Mouse (Mus musculus) liver, embryonic 12.5 days (tissue): ENCODE results near the gene Hsd17b7. TPM values are rescaled to one million over a fixed set of nuclear protein-coding genes. Genes with fewer than 3 reads are reported as not detected.

Experiments
- ATAC-seq: fragments of 200-750 bp; cut with Nextera tagmentation; 2 replicates; pipeline ENCODE4 v1.8.0; 2017; ENCODE audit warnings: moderate number of reproducible peaks, mild to moderate bottlenecking, moderate library complexity
- H3K27ac ChIP-seq: fragments of 300-500 bp; sonication (generic); 2 replicates; pipeline ENCODE4 v1.5.1; 2016; ENCODE audit warnings: mild to moderate bottlenecking
- H3K27me3 ChIP-seq: fragments of 300-500 bp; sonication (generic); replicated peaks from 2 replicates; pipeline ENCODE4 v1.6.1; 2016; ENCODE audit warnings: mild to moderate bottlenecking, moderate library complexity
- H3K36me3 ChIP-seq: fragments of 300-500 bp; sonication (generic); 2 replicates; pipeline ENCODE4 v1.6.1; 2016; ENCODE audit warnings: mild to moderate bottlenecking, moderate library complexity
- H3K4me1 ChIP-seq: fragments of 300-500 bp; sonication (generic); 2 replicates; pipeline ENCODE4 v1.6.1; 2016
- H3K4me2 ChIP-seq: fragments of 300-500 bp; sonication (generic); 2 replicates; pipeline ENCODE4 v1.6.1; 2016; ENCODE audit warnings: mild to moderate bottlenecking, moderate library complexity
- H3K4me3 ChIP-seq: fragments of 300-500 bp; sonication (generic); 2 replicates; pipeline ENCODE4 v1.5.1; 2016; ENCODE audit warnings: mild to moderate bottlenecking, moderate library complexity
- H3K9ac ChIP-seq: fragments of 300-500 bp; sonication (generic); 2 replicates; pipeline ENCODE4 v1.6.1; 2016; ENCODE audit warnings: mild to moderate bottlenecking, moderate library complexity
- H3K9me3 ChIP-seq: fragments of 300-500 bp; sonication (generic); replicated peaks from 2 replicates; pipeline ENCODE4 v1.6.1; 2016; ENCODE audit warnings: mild to moderate bottlenecking, moderate library complexity
- WGBS: fragments of 180-500 bp; shearing (Covaris S2); methylation state at CpG from one replicate; pipeline ENCODE4 v1.1.7; 2016; ENCODE audit not compliant: insufficient replicate concordance; 5-methylcytosine and 5-hydroxymethylcytosine counted together
- polyA plus RNA-seq: library from polyadenylated mRNA; unstranded; fragments of >200 nt; fragmentation: Nextera tagmentation; extraction: Ambion mirVana; gene quantifications from 2 replicates; pipeline ENCODE4 v1.2.1, GENCODE M21; 2016

The Hsd17b7 gene
- polyA plus RNA-seq, 1 experiment from 2014 or later, result 14.4 TPM

- Histone ChIP-seq H3K4me3 (no peak overlapping the region), H3K9me3 (no peaks in the 10 kb centered on the region), H3K27ac (no peak overlapping the region), H3K27me3 (no peaks in the 10 kb centered on the region), H3K4me2 (no peak overlapping the region), H3K9ac (no peak overlapping the region), H3K4me1 (no peaks in the 10 kb centered on the region), H3K36me3 (no peaks in the 10 kb centered on the region)
- 63% methylated on average over 7 of the region's 7 CpGs for WGBS
- no peak for ATAC-seq
Measured at GRCm38 (mm10) chr1:169932122-169932746, 36.8 kb downstream of the Hsd17b7 start.

GRCm38 (mm10) chr1:169931698-169932097, 37.3 kb downstream of the Hsd17b7 start:
- ATAC-seq, result no peak
- Histone ChIP-seq H3K4me1 (no peaks in the 10 kb centered on the region), H3K27me3 (no peaks in the 10 kb centered on the region), H3K4me3 (no peak overlapping the region), H3K36me3 (no peaks in the 10 kb centered on the region), H3K9me3 (no peaks in the 10 kb centered on the region), H3K27ac (no peak overlapping the region), H3K9ac (no peak overlapping the region), H3K4me2 (no peak overlapping the region)
- WGBS, result 65% methylated on average over 7 of the region's 7 CpGs

- Histone ChIP-seq H3K9ac (no peak within 1 kb of the TSS), H3K9me3 (no peaks in the 10 kb centered on the region), H3K27ac (no peak within 1 kb of the TSS), H3K4me2 (no peak within 1 kb of the TSS), H3K4me3 (no peak within 1 kb of the TSS), H3K36me3 (no peaks in the 10 kb centered on the region), H3K4me1 (no peaks in the 10 kb centered on the region), H3K27me3 (no peaks in the 10 kb centered on the region)
- ATAC-seq, result no peak
- WGBS, result 21% methylated on average over 12 of the region's 12 CpGs
Measured at GRCm38 (mm10) chr1:169928454-169928971, 40.5 kb downstream of the Hsd17b7 start, which contains the start of gene Ccdc190. TSS of gene Ccdc190 (plus strand) at chr1:169928648.

- H3K27me3 ChIP-seq, result no peaks in the 10 kb centered on the region
- no peak for ATAC-seq
- 54% methylated on average over 8 of the region's 8 CpGs for WGBS
- H3K9ac ChIP-seq, result no peak overlapping the region
- no peak overlapping the region for H3K4me3 ChIP-seq
- no peaks in the 10 kb centered on the region for H3K9me3 ChIP-seq
- no peak overlapping the region for H3K27ac ChIP-seq
- no peaks in the 10 kb centered on the region for H3K36me3 ChIP-seq
- H3K4me1 ChIP-seq, result no peaks in the 10 kb centered on the region
- no peak overlapping the region for H3K4me2 ChIP-seq
Measured at GRCm38 (mm10) chr1:169927753-169928369, 41.2 kb downstream of the Hsd17b7 start.

GRCm38 (mm10) chr1:169924567-169924966, 44.5 kb downstream of the Hsd17b7 start:
- Histone ChIP-seq H3K27ac (no peak overlapping the region), H3K4me2 (no peak overlapping the region), H3K36me3 (no peaks in the 10 kb centered on the region), H3K27me3 (peaks cover 7% of the 10 kb centered on the region), H3K4me1 (no peaks in the 10 kb centered on the region), H3K4me3 (no peak overlapping the region), H3K9me3 (no peaks in the 10 kb centered on the region), H3K9ac (no peak overlapping the region)
- WGBS, result 65% methylated on average over 2 of the region's 2 CpGs
- ATAC-seq, result no peak

GRCm38 (mm10) chr1:169921710-169922211, 47.3 kb downstream of the Hsd17b7 start:
- Histone ChIP-seq H3K27ac (no peak overlapping the region), H3K4me3 (no peak overlapping the region), H3K4me2 (peak overlapping the region; percentile 22), H3K27me3 (peaks cover 10% of the 10 kb centered on the region), H3K36me3 (no peaks in the 10 kb centered on the region), H3K9ac (no peak overlapping the region), H3K4me1 (no peaks in the 10 kb centered on the region), H3K9me3 (no peaks in the 10 kb centered on the region)
- WGBS, result 33% methylated on average over 8 of the region's 8 CpGs
- ATAC-seq, result no peak

GRCm38 (mm10) chr1:169919211-169919610, 49.8 kb downstream of the Hsd17b7 start:
- H3K36me3 ChIP-seq, result no peaks in the 10 kb centered on the region
- H3K9ac ChIP-seq, result no peak overlapping the region
- H3K4me1 ChIP-seq, result no peaks in the 10 kb centered on the region
- WGBS, result 6% methylated on average over 11 of the region's 11 CpGs
- H3K4me3 ChIP-seq, result no peak overlapping the region
- H3K4me2 ChIP-seq, result peak overlapping the region; percentile 31; the same call in 1 of the 2 replicates
- H3K9me3 ChIP-seq, result no peaks in the 10 kb centered on the region
- H3K27ac ChIP-seq, result no peak overlapping the region
- peak; percentile 44; the same call in 1 of the 2 replicates for ATAC-seq
- H3K27me3 ChIP-seq, result peaks cover 10% of the 10 kb centered on the region

- ATAC-seq, result 0 out of 2 replicates have a peak, but pooled peaks have one; percentile 12
- no peaks in the 10 kb centered on the region for H3K36me3 ChIP-seq
- no peaks in the 10 kb centered on the region for H3K9me3 ChIP-seq
- H3K27me3 ChIP-seq, result peaks cover 10% of the 10 kb centered on the region
- 23% methylated on average over 4 of the region's 4 CpGs for WGBS
- H3K4me2 ChIP-seq, result no peak overlapping the region
- H3K9ac ChIP-seq, result no peak overlapping the region
- H3K4me1 ChIP-seq, result no peaks in the 10 kb centered on the region
- no peak overlapping the region for H3K27ac ChIP-seq
- no peak overlapping the region for H3K4me3 ChIP-seq
Measured at GRCm38 (mm10) chr1:169917998-169918397, 51.0 kb downstream of the Hsd17b7 start.

GRCm38 (mm10) chr1:169917115-169917796, 51.8 kb downstream of the Hsd17b7 start:
- Histone ChIP-seq H3K9ac (no peak overlapping the region), H3K4me1 (no peaks in the 10 kb centered on the region), H3K4me2 (no peak overlapping the region), H3K9me3 (no peaks in the 10 kb centered on the region), H3K36me3 (no peaks in the 10 kb centered on the region), H3K27me3 (peaks cover 10% of the 10 kb centered on the region), H3K27ac (no peak overlapping the region), H3K4me3 (no peak overlapping the region)
- no peak for ATAC-seq
- 44% methylated on average over 9 of the region's 9 CpGs for WGBS

- Histone ChIP-seq H3K27ac (no peak overlapping the region), H3K4me2 (no peak overlapping the region), H3K27me3 (peaks cover 10% of the 10 kb centered on the region), H3K4me3 (no peak overlapping the region), H3K4me1 (no peaks in the 10 kb centered on the region), H3K9ac (no peak overlapping the region), H3K9me3 (no peaks in the 10 kb centered on the region), H3K36me3 (no peaks in the 10 kb centered on the region)
- 0 out of 2 replicates have a peak, but pooled peaks have one; percentile 16 for ATAC-seq
- 57% methylated on average over 7 of the region's 7 CpGs for WGBS
Measured at GRCm38 (mm10) chr1:169916659-169917058, 52.4 kb downstream of the Hsd17b7 start.

GRCm38 (mm10) chr1:169911526-169911925, 57.5 kb downstream of the Hsd17b7 start:
- no peaks in the 10 kb centered on the region for H3K36me3 ChIP-seq
- 66% methylated on average over 6 of the region's 6 CpGs for WGBS
- ATAC-seq, result no peak
- no peak overlapping the region for H3K27ac ChIP-seq
- no peak overlapping the region for H3K4me3 ChIP-seq
- H3K4me1 ChIP-seq, result no peaks in the 10 kb centered on the region
- H3K9me3 ChIP-seq, result no peaks in the 10 kb centered on the region
- H3K9ac ChIP-seq, result no peak overlapping the region
- no peak overlapping the region for H3K4me2 ChIP-seq
- no peaks in the 10 kb centered on the region for H3K27me3 ChIP-seq

GRCm38 (mm10) chr1:169910751-169911150, 58.3 kb downstream of the Hsd17b7 start:
- Histone ChIP-seq H3K36me3 (no peaks in the 10 kb centered on the region), H3K27me3 (no peaks in the 10 kb centered on the region), H3K9ac (no peak overlapping the region), H3K4me2 (no peak overlapping the region), H3K27ac (no peak overlapping the region), H3K4me1 (no peaks in the 10 kb centered on the region), H3K4me3 (no peak overlapping the region), H3K9me3 (no peaks in the 10 kb centered on the region)
- ATAC-seq, result no peak
- WGBS, result 68% methylated on average over 7 of the region's 7 CpGs
